Mouse (Mus musculus) stomach, embryonic 16.5 days (tissue): Measurements from ENCODE around the gene Hoxb5. TPM values are rescaled to one million over a fixed set of nuclear protein-coding genes. Genes with fewer than 3 reads are reported as not detected.

Experiments
- ATAC-seq: fragments of 200-750 bp; cut with Nextera tagmentation; 2 replicates; pipeline ENCODE4 v1.8.0; 2017; ENCODE audit warnings: moderate number of reproducible peaks, moderate TSS enrichment; ENCODE audit not compliant: insufficient read depth, low FRiP score
- H3K27ac ChIP-seq: fragments of 300-500 bp; sonication (generic); 2 replicates; pipeline ENCODE4 v1.5.1; 2014; ENCODE audit warnings: low read length
- H3K27me3 ChIP-seq: fragments of 300-500 bp; sonication (generic); 2 replicates; pipeline ENCODE4 v1.6.1; 2014; ENCODE audit warnings: low read length, control low read depth, mixed read lengths; ENCODE audit not compliant: control insufficient read depth, insufficient read depth
- H3K36me3 ChIP-seq: fragments of 300-500 bp; sonication (generic); 2 replicates; pipeline ENCODE4 v1.6.1; 2014; ENCODE audit warnings: low read length; ENCODE audit not compliant: control insufficient read depth, insufficient read depth
- H3K4me1 ChIP-seq: fragments of 300-500 bp; sonication (generic); 2 replicates; pipeline ENCODE4 v1.6.1; 2014; ENCODE audit warnings: low read length, control low read depth, mixed read lengths; ENCODE audit not compliant: control insufficient read depth, insufficient read depth
- H3K4me2 ChIP-seq: fragments of 300-500 bp; sonication (generic); 2 replicates; pipeline ENCODE4 v1.6.1; 2014; ENCODE audit warnings: low read depth, low read length, mixed read lengths
- H3K4me3 ChIP-seq: fragments of 300-500 bp; sonication (generic); replicated peaks from 2 replicates; pipeline ENCODE4 v1.5.1; 2014; ENCODE audit warnings: mild to moderate bottlenecking, low read length
- H3K9ac ChIP-seq: fragments of 300-500 bp; sonication (generic); 2 replicates; pipeline ENCODE4 v1.6.1; 2014; ENCODE audit warnings: low read length
- H3K9me3 ChIP-seq: fragments of 300-500 bp; sonication (generic); replicated peaks from 2 replicates; pipeline ENCODE4 v1.6.1; 2016; ENCODE audit warnings: low read length, control low read depth; ENCODE audit not compliant: control insufficient read depth
- WGBS: fragments of 180-500 bp; shearing (Covaris S2); extraction: QIAGEN DNeasy Blood & Tissue Kit; methylation state at CpG from one replicate; pipeline ENCODE4 v1.1.7; 2014; 5-methylcytosine and 5-hydroxymethylcytosine counted together
- polyA plus RNA-seq: library from polyadenylated mRNA; unstranded; fragments of >200 nt; fragmentation: Nextera tagmentation; extraction: Ambion mirVana; gene quantifications from 2 replicates; pipeline ENCODE4 v1.2.1, GENCODE M21; 2015

Gene Hoxb5
- polyA plus RNA-seq, 1 experiment from 2014 or later = 13.8 TPM

DNA sequence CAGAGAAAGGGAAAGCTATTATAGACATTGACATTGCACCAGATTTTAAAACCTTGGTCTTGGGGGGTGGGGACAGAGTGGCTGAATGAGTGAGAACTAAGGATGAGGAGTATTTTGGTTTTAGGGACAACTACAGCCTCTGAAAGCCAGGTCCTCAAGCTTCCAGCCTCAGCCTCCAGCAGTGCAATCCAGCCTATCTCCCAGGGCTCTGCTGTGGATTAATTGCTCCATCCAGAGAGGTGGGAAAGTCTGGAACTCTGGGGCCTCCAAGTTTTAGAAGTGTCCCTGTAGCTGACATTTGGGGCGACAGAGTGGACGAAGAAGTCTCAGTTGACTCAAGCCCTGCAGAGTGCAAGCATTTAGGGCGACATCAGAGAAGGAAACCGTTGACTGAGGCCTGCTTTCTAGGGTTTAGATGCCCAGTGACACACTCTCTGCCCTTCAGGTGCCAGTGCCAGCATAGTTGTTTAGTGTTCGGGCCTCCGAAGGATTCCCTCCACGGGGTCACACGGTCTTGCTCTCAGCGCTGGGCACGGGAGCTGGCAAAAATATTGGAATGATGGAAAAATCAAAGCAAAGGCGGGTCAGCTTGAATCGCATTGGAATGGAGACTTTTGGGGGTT lies 10.8 kb downstream of the Hoxb5 start:
- 20% methylated on average over 12 of the region's 12 CpGs for WGBS
- ATAC-seq = no peak
- H3K9ac ChIP-seq = peak overlapping the region; percentile 73
- no peaks in the 10 kb centered on the region; the same call in 1 of the 2 replicates for H3K27me3 ChIP-seq
- H3K9me3 ChIP-seq = no peaks in the 10 kb centered on the region
- peak overlapping the region; percentile 87 for H3K4me2 ChIP-seq
- peaks cover 9% of the 10 kb centered on the region; the same call in 1 of the 2 replicates for H3K4me1 ChIP-seq
- H3K27ac ChIP-seq = peak overlapping the region; percentile 88
- peak overlapping the region; percentile 42 for H3K4me3 ChIP-seq
- no peaks in the 10 kb centered on the region for H3K36me3 ChIP-seq

DNA sequence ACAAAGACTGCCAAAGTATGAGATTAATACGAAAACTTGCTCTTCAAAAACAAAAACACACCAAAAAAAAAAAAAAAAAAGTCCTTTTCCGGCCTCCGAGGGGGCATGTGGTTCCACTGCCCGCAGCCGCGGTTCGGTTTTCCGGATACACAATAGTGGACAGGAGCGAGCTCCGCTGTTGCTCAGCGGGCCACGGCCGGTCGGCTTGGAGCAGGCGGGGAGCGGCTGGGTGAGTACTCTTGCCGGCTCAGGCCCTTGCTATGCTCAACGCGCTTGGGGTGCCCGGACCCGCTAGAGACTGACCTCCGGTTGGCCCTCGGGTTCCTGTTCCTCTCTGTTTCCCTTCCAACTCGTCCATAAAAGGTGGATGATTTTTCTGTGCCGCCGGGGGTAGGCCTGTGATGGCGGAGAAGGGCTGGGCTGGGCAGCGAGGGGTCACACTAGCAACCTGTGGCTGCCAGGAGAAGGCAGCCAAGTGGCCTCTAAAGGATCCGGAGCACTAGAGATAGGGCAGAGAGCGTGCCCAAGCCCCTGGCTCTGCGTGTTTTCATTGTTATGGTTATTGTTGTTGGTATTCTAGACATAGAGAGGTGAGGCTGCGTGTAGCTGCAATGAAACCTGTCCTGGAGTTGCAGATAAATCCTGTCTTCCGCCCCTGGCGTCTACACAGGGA lies 11.7 kb downstream of the Hoxb5 start:
- H3K27me3 ChIP-seq = no peaks in the 10 kb centered on the region; the same call in 1 of the 2 replicates
- no peaks in the 10 kb centered on the region for H3K36me3 ChIP-seq
- no peak for ATAC-seq
- H3K4me2 ChIP-seq = peak overlapping the region; percentile 87
- WGBS = 6% methylated on average over 34 of the region's 34 CpGs
- peaks cover 9% of the 10 kb centered on the region; the same call in 1 of the 2 replicates for H3K4me1 ChIP-seq
- no peaks in the 10 kb centered on the region for H3K9me3 ChIP-seq
- H3K9ac ChIP-seq = peak overlapping the region; percentile 73
- peak overlapping the region; percentile 88 for H3K27ac ChIP-seq
- H3K4me3 ChIP-seq = peak overlapping the region; percentile 42

DNA sequence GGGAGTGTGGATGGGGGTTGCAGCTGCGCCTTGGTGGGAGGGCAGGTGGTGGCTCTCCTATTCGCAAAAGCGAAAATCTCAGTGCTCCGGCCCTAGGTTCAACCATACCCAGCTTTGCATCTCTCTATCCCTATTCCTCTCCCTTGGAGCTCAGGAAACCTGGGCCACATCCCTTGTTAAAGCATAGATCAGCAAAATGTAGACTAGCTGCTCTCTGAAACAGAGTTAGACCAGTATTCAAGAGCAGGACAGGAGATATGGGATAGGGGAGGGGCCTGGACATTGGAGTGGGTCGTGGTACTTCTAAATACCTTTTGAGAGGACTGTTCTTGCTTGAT lies 12.2 kb downstream of the Hoxb5 start:
- Histone ChIP-seq H3K27me3 (no peaks in the 10 kb centered on the region; the same call in 1 of the 2 replicates), H3K4me1 (peaks cover 9% of the 10 kb centered on the region; the same call in 1 of the 2 replicates), H3K4me2 (peak overlapping the region; percentile 87), H3K9ac (peak overlapping the region; percentile 73), H3K36me3 (no peaks in the 10 kb centered on the region), H3K27ac (peak overlapping the region; percentile 88), H3K9me3 (no peaks in the 10 kb centered on the region), H3K4me3 (peak overlapping the region; percentile 42)
- 28% methylated on average over 5 of the region's 5 CpGs for WGBS
- ATAC-seq = no peak

DNA sequence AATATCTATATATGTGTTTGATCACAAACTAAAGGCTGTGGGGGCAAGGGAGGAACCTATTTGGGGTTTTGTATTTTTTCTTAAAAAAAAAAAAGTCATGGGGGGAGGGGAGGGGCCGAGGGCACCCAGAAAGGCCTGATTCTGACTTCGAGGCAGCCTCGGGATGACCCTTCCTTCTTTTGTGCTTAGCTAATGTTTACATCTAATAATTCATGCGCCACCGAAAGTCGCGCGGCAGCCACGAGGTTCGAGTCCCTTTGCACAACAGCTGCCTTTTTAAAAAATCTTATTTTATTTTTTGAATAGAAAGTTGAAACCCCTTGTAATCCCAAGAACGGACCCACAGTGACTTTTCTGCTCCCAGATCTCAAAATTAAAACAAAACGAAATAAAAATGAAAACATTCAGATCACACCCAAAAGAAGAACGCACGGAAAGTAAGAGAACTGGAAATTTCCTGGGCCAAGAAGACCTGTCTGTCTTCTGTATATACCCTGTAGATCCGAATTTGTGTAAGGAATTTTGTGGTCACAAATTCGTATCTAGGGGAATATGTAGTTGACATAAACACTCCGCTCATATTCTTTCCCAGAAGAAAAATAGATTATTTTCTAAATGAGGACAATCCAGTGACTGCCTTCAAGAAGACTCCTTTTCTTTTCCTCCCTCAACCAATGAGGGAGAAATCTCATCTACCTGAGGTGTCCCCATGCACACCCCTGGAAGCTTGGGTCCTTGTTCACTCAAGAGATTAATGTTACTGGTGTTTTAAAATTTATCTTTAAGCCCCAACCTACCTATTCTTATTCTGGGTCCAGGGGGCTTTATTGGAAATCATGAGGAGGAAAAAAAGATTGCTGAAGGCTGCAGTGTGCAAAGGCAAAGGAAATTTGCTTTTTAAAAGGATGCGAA lies 13.8 kb downstream of the Hoxb5 start:
- H3K9me3 ChIP-seq = no peaks in the 10 kb centered on the region
- H3K27me3 ChIP-seq = no peaks in the 10 kb centered on the region; the same call in 1 of the 2 replicates
- H3K4me1 ChIP-seq = peaks cover 6% of the 10 kb centered on the region; the same call in 1 of the 2 replicates
- no peaks in the 10 kb centered on the region for H3K36me3 ChIP-seq
- WGBS = 13% methylated on average over 18 of the region's 18 CpGs
- H3K27ac ChIP-seq = peak overlapping the region; percentile 88; the same call in 1 of the 2 replicates
- ATAC-seq = no peak
- H3K9ac ChIP-seq = peak overlapping the region; percentile 88
- H3K4me3 ChIP-seq = peak overlapping the region; percentile 63
- peak overlapping the region; percentile 87 for H3K4me2 ChIP-seq

DNA sequence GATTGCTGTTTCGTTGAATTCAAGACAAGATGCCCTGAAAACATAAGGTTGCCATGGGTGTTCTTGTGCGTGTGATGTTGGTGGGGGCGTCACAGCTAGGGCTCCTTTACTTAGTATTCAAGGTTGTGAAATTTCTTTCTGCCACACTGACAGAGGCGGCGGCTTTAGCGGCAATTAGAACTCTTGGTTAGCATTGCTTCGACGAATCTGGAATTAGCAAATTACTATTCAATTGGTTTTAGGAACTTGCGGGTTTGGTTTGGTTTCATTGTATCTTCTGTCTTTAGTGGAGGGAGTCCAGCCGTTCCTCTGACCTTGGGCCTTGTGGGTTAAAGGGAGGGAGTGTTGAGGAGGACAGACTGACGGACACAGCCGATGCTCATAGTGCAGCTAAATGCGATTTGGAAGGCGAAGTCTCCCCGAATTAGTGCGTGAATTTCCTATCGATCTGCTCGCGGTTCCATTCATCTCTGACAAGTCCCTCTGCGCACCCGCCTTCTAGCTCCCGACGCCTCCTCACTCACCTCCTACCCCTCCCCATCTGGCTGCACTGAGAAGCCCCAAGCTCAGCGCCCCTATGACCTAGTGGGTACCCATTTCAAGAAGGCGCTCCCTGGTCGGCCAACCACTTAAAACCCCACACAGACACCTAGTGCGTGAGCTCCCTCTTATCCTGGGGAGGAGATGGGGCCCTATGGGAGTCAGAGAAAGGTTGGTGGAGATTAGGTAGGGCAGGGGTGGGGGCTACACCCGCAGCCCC lies 14.7 kb downstream of the Hoxb5 start, which contains the start of gene Hoxb4:
Gene Hoxb4, plus strand, starts transcription at position 660 of the 760 bp plus-strand sequence.
- Histone ChIP-seq H3K4me2 (peak within 1 kb of the TSS; percentile 87), H3K27me3 (no peaks in the 10 kb centered on the region; the same call in 1 of the 2 replicates), H3K4me1 (peaks cover 5% of the 10 kb centered on the region; the same call in 1 of the 2 replicates), H3K4me3 (peak within 1 kb of the TSS; percentile 63), H3K36me3 (no peaks in the 10 kb centered on the region), H3K27ac (peak within 1 kb of the TSS; percentile 98), H3K9ac (peak within 1 kb of the TSS; percentile 88), H3K9me3 (no peaks in the 10 kb centered on the region)
- no peak for ATAC-seq
- WGBS = 7% methylated on average over 28 of the region's 28 CpGs

DNA sequence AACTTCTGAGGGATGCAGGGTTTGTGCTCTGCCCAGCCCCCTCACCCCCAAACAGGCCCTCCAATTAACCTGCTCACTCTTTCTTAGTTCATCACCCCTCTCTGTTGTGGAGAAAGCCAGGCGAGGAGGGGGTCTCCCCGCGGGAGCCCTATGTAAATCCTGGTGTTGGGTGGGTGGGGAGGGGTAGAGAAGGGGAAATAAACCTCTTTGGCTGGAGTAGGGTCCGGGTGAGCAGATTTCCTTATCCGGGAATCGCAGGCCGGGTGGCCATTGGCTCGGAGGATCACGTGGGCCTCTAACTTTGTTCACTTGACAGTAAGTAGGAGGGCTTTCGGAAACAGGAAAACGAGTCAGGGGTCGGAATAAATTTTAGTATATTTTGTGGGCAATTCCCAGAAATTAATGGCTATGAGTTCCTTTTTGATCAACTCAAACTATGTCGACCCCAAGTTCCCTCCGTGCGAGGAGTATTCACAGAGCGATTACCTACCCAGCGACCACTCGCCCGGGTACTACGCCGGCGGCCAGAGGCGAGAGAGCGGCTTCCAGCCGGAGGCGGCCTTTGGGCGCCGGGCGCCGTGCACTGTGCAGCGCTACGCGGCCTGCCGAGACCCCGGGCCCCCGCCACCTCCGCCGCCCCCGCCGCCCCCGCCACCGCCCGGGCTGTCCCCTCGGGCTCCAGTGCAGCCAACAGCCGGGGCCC lies 15.4 kb downstream of the Hoxb5 start:
- under 1% methylated on average over 45 of the region's 45 CpGs for WGBS
- Histone ChIP-seq H3K4me3 (peak overlapping the region; percentile 63), H3K4me1 (0 out of 2 replicates have a peak, but pooled peaks cover 3% of the 10 kb centered on the region), H3K9ac (peak overlapping the region; percentile 88), H3K27me3 (no peaks in the 10 kb centered on the region; the same call in 1 of the 2 replicates), H3K9me3 (no peaks in the 10 kb centered on the region), H3K4me2 (peak overlapping the region; percentile 87), H3K27ac (peak overlapping the region; percentile 98), H3K36me3 (no peaks in the 10 kb centered on the region)
- peak; percentile 78 for ATAC-seq

DNA sequence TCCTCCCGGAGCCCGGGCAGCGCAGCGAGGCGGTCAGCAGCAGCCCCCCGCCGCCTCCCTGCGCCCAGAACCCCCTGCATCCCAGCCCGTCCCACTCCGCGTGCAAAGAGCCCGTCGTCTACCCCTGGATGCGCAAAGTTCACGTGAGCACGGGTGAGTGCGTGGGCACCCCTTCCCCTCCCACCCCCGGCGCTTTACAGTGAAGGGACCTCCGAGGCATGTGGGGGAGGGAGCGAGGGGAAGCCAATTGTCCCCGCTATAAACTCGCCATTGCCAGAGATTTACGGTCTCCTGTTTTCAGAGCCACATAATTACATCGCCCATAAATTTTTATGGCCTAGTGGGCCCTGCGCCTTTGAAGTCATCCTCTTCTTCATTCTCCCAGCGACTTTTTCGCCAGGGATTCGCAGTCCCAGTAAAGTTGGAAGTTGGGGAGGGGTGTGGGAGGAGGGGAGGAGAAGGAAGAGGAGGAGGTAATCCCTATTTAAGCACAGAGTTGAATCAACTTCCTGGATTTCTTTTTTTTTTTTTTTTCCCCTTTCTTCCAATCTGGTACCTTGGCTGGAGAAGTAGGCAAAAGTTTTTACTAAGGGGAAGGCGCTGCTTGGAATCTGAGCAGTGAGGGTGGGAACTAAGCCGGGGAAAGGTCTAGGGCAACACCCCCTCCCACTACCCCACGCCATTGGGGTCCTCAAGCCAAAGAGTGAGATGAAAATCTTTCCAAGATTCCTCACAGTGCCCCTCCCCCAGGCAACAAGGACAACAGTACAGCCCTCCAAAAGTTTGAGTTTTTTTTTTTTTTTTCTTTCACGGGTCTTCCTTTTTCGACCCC lies 16.2 kb downstream of the Hoxb5 start:
- Histone ChIP-seq H3K4me2 (peak overlapping the region; percentile 65), H3K4me1 (0 out of 2 replicates have a peak, but pooled peaks cover 3% of the 10 kb centered on the region), H3K27me3 (no peaks in the 10 kb centered on the region; the same call in 1 of the 2 replicates), H3K4me3 (peak overlapping the region; percentile 63), H3K27ac (peak overlapping the region; percentile 98), H3K9me3 (no peaks in the 10 kb centered on the region), H3K9ac (peak overlapping the region; percentile 88), H3K36me3 (no peaks in the 10 kb centered on the region)
- ATAC-seq = peak; percentile 32; the same call in 1 of the 2 replicates
- WGBS = under 1% methylated on average over 34 of the region's 34 CpGs
